Mouse (Mus musculus): ENCODE data around the gene Osbpl6.
"Not testable (repeated sequence)": the region's sequence is repeated elsewhere in the genome, so short reads cannot be mapped to it uniquely, and the experiment has no call there.

The Osbpl6 gene

GRCm38 (mm10) chr2:76563862-76564261, 157.6 kb downstream of the Osbpl6 start:
- no peak for DNase-seq (ENCODE audit: low spot score)

GRCm38 (mm10) chr2:76566933-76567551, 160.7 kb downstream of the Osbpl6 start:
- no peak for DNase-seq (ENCODE audit: low spot score)

- no peak for DNase-seq (ENCODE audit: low spot score)
Measured at GRCm38 (mm10) chr2:76571543-76571942, 165.2 kb downstream of the Osbpl6 start.

GRCm38 (mm10) chr2:76578911-76579310, 172.6 kb downstream of the Osbpl6 start:
- DNase-seq (ENCODE audit: low spot score): no peak

GRCm38 (mm10) chr2:76585090-76585489, 178.8 kb downstream of the Osbpl6 start:
- no peak for DNase-seq (ENCODE audit: low spot score)

- DNase-seq (ENCODE audit: low spot score): no peak
Measured at GRCm38 (mm10) chr2:76586906-76587305, 180.6 kb downstream of the Osbpl6 start.

GRCm38 (mm10) chr2:76590221-76590620, 183.9 kb downstream of the Osbpl6 start:
- DNase-seq (ENCODE audit: low spot score): no peak

- DNase-seq (ENCODE audit: low spot score): no peak
Measured at GRCm38 (mm10) chr2:76592401-76592924, 186.2 kb downstream of the Osbpl6 start.

- DNase-seq (ENCODE audit: low spot score): no peak
Measured at GRCm38 (mm10) chr2:76597521-76597920, 191.2 kb downstream of the Osbpl6 start.

GRCm38 (mm10) chr2:76599214-76599613, 192.9 kb downstream of the Osbpl6 start:
- DNase-seq (ENCODE audit: low spot score): no peak

- DNase-seq (ENCODE audit: low spot score): no peak
Measured at GRCm38 (mm10) chr2:76602256-76602655, 195.9 kb downstream of the Osbpl6 start.

GRCm38 (mm10) chr2:76606704-76607103, 200.4 kb downstream of the Osbpl6 start:
- DNase-seq (ENCODE audit: low spot score): no peak

GRCm38 (mm10) chr2:76610326-76611104, 204.2 kb downstream of the Osbpl6 start:
- DNase-seq (ENCODE audit: low spot score): no peak

- DNase-seq (ENCODE audit: low spot score): no peak
Measured at GRCm38 (mm10) chr2:76611996-76612395, 205.7 kb downstream of the Osbpl6 start.

- DNase-seq (ENCODE audit: low spot score): no peak
Measured at GRCm38 (mm10) chr2:76618078-76618477, 211.8 kb downstream of the Osbpl6 start.

GRCm38 (mm10) chr2:76620188-76620587, 213.9 kb downstream of the Osbpl6 start:
- DNase-seq (ENCODE audit: low spot score): no peak

- DNase-seq (ENCODE audit: low spot score): no peak
Measured at GRCm38 (mm10) chr2:76621724-76622123, 215.4 kb downstream of the Osbpl6 start.

GRCm38 (mm10) chr2:76622316-76622715, 216.0 kb downstream of the Osbpl6 start:
- DNase-seq (ENCODE audit: low spot score): not testable (repeated sequence)

GRCm38 (mm10) chr2:76630293-76630692, 224.0 kb downstream of the Osbpl6 start:
- DNase-seq (ENCODE audit: low spot score): no peak

GRCm38 (mm10) chr2:76631600-76631999, 225.3 kb downstream of the Osbpl6 start:
- no peak for DNase-seq (ENCODE audit: low spot score)

- DNase-seq (ENCODE audit: low spot score): no peak
Measured at GRCm38 (mm10) chr2:76639637-76640036, 233.3 kb downstream of the Osbpl6 start.

GRCm38 (mm10) chr2:76643801-76644200, 237.5 kb downstream of the Osbpl6 start:
- DNase-seq (ENCODE audit: low spot score): no peak

GRCm38 (mm10) chr2:76647441-76647869, 241.1 kb downstream of the Osbpl6 start:
- no peak for DNase-seq (ENCODE audit: low spot score)
